Mouse (Mus musculus) WW6 (cell line): ENCODE measurements around the gene Rgs1.
A peak's percentile ranks its signal among the peaks of the same experiment; 100 is the strongest.

Source experiments
- DNase-seq: peaks from one replicate; pipeline ENCODE4 v3.0.0-alpha.2; 2013; ENCODE audit warnings: low read depth, low spot score

Gene Rgs1

DNA sequence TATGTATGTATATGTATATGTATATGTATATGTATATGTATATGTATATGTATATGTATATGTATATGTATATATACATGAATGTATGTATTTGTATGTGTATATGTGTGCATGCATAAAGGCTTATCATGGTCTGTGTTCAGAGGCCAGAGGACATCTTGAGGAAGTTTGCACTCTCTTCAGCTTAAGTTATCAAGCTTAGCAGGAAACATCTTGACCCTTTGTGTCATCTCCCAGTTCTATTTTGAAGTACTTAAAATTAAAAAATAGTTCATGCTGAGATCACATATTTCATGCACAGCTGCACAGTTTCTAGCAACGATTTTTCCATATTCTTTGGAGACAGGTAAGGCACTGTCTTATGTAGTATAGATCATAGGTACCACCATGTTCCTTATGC, 49.5 kb downstream of the Rgs1 start:
- DNase-seq = no peak

DNA sequence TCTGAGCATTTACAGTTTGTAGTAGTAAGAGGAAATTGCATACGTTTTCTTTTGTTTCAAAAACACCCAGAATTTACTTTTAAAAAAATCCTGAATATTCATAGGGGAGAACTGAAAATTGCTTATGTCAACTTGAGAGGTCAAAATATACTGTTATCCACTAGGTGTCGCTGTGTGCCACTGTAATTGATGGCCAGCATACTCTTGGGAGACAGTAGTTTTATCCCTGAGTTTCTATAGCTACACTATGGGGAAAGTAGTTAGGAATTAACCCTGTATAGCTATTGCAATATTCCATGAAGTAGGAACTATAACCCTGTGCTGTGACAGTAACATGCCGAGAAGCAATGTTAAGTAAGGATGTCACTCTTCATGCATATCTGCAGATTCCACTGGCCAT, 51.4 kb downstream of the Rgs1 start:
- DNase-seq = peak; percentile 7
